Mouse (Mus musculus): ENCODE measurements around the gene Sema6d.

DNA sequence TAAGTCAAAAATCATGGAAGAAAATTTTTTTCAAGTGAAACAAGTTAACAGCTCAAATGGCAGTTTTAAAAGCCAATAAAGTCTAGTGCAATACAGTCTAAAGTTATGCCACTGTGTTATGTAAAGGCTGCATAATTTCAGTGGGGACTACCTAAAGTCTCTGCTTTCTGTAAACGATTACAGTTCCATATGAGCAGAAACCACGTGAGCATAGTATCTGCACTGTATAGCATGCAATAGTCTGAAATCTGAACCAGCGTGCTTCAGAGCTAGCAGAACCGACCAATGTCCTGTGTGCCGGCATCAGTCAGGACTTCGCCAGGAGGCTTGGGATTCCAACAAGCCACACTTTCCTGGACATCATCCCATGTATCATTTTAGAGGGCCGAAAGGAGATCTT is 538.9 kb downstream of the Sema6d start:
- TF ChIP-seq CTCF (IDR thresholded peaks at IDR 0.05; ENCODE audit: low read depth) (no peak), EP300 (IDR thresholded peaks at IDR 0.05; ENCODE audit: low read depth) (no peak)

All from liver, postnatal 0 days (tissue).